ENCODE assay signal across 30 mouse cellular contexts in the genomic region with DNA sequence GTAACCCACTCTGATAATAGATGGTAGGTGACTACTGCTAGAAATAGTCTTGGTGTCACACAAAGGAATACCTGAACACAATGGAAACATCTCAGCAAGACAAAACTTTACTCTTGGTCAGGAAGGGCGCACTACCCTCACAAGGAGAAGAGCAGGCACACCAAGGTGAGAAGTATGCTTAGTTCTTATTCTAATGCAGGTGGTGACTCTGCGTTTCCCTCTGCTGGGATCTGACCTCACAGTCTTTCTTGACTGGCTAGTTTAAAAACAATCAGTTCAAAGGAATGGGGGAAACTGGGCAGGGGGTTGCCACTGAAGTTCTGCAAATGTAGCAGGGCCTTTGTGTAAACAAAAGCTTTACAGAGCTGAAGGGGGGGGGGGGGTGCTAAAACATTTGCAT. TPM values are rescaled to one million over a fixed set of nuclear protein-coding genes. Genes with fewer than 3 reads are reported as not detected.
DNase-seq lines count a peak whose midpoint lies in the region; ATAC-seq and TF ChIP-seq lines count a peak whose summit lies in the region.
"Had no signal": no experiment of that assay in that cellular context is flagged by ENCODE, and none has a peak within 500 bp of the region (broad histone marks: within the 10 kb centered on the region; RNA-seq: fewer than 3 reads in every experiment).

No protein-coding gene starts in this region.

- no peaks in the 10 kb centered on the region for H3K36me3 ChIP-seq in stomach, embryonic 14.5 days (ENCODE audit: control insufficient read depth, insufficient read depth, low read length)
- no peaks in the 10 kb centered on the region for H3K36me3 ChIP-seq in stomach, postnatal 0 days (ENCODE audit: control insufficient read depth, insufficient read depth, low read length)
- H3K36me3 ChIP-seq: embryonic facial prominence, embryonic 13.5 days; embryonic facial prominence, embryonic 15.5 days; forebrain, embryonic 10.5 days; forebrain, embryonic 12.5 days; G1E had no signal

- no peaks in the 10 kb centered on the region for H3K27me3 ChIP-seq in stomach, embryonic 14.5 days (ENCODE audit: control insufficient read depth, insufficient read depth, low read length)
- H3K27me3 ChIP-seq in stomach, postnatal 0 days (ENCODE audit: control insufficient read depth, insufficient read depth, low read length): no peaks in the 10 kb centered on the region
- H3K27me3 ChIP-seq: CH12.LX; embryonic facial prominence, embryonic 13.5 days; embryonic facial prominence, embryonic 15.5 days; forebrain, embryonic 12.5 days had no signal

- no peak overlapping the region for H3K4me3 ChIP-seq in stomach, embryonic 14.5 days (ENCODE audit: low read depth, low read length)
- no peak overlapping the region for H3K4me3 ChIP-seq in stomach, postnatal 0 days (ENCODE audit: low read depth, low read length)
- H3K4me3 ChIP-seq: embryonic facial prominence, embryonic 13.5 days; embryonic facial prominence, embryonic 15.5 days; erythroblast, embryonic 14.5 days; forebrain, embryonic 10.5 days; forebrain, embryonic 12.5 days had no signal

- H3K4me1 ChIP-seq in stomach, embryonic 14.5 days (ENCODE audit: control insufficient read depth, insufficient read depth, low read length): no peaks in the 10 kb centered on the region
- no peaks in the 10 kb centered on the region for H3K4me1 ChIP-seq in stomach, postnatal 0 days (replicated peaks; ENCODE audit: control insufficient read depth, insufficient read depth)
- H3K4me1 ChIP-seq: embryonic facial prominence, embryonic 13.5 days; embryonic facial prominence, embryonic 15.5 days; forebrain, embryonic 12.5 days had no signal

- no peak overlapping the region for H3K9ac ChIP-seq in stomach, embryonic 14.5 days (replicated peaks; ENCODE audit: low read depth, low read length)
- no peak overlapping the region for H3K9ac ChIP-seq in stomach, postnatal 0 days (ENCODE audit: low read length)
- H3K9ac ChIP-seq: embryonic facial prominence, embryonic 13.5 days; embryonic facial prominence, embryonic 15.5 days; forebrain, embryonic 12.5 days had no signal

- H3K4me2 ChIP-seq in stomach, embryonic 14.5 days (replicated peaks; ENCODE audit: low read depth, low read length): no peak overlapping the region
- H3K4me2 ChIP-seq in stomach, postnatal 0 days (replicated peaks; ENCODE audit: low read depth): no peak overlapping the region
- H3K4me2 ChIP-seq: embryonic facial prominence, embryonic 13.5 days; embryonic facial prominence, embryonic 15.5 days; forebrain, embryonic 12.5 days had no signal

- TF ChIP-seq CTCF in stomach, postnatal 0 days (IDR thresholded peaks at IDR 0.05; ENCODE audit: low read depth): no peak

- DNase-seq in stomach, postnatal 0 days (ENCODE audit: low spot score): no peak
- peak; percentile 97 for DNase-seq in ES-CJ7 (ENCODE audit: low read depth, low spot score)
- DNase-seq in R1 (ENCODE audit: low read depth, low spot score): peak; percentile 99
- peak; percentile 93 for DNase-seq in ZHBTc4 (ENCODE audit: low read depth, low spot score)
- no peak for DNase-seq in adrenal gland, postnatal 25 days
- no peak for DNase-seq in adrenal gland, postnatal 4 days (ENCODE audit: low spot score in 2 of 2)
- DNase-seq in right cerebral cortex, postnatal 36 days (ENCODE audit: low spot score in 2 of 2): no peak
- DNase-seq: adrenal gland, adult 2 months; adrenal gland, postnatal 10 days; adrenal gland, postnatal 36 days; B cell, adult 2 months; cerebellum, adult 11 months; cerebellum, adult 18-20 months; cerebellum, adult 8-10 months; cerebellum, adult 9-11 months; cerebellum, postnatal 14 days; cerebellum, postnatal 36 days; embryo, embryonic 11 days had no signal

- no peak for TF ChIP-seq EP300 in stomach, postnatal 0 days (optimal IDR thresholded peaks at IDR 0.05)

- H3K27ac ChIP-seq in stomach, embryonic 14.5 days (ENCODE audit: low read length): no peak overlapping the region
- H3K27ac ChIP-seq in stomach, postnatal 0 days (replicated peaks): no peak overlapping the region
- H3K27ac ChIP-seq: embryonic facial prominence, embryonic 13.5 days; embryonic facial prominence, embryonic 15.5 days; forebrain, embryonic 10.5 days; forebrain, embryonic 12.5 days had no signal

- H3K9me3 ChIP-seq in stomach, embryonic 14.5 days (ENCODE audit: control insufficient read depth, low read depth, low read length): no peaks in the 10 kb centered on the region
- H3K9me3 ChIP-seq in stomach, postnatal 0 days (ENCODE audit: control insufficient read depth, low read length): no peaks in the 10 kb centered on the region
- H3K9me3 ChIP-seq: embryonic facial prominence, embryonic 13.5 days; embryonic facial prominence, embryonic 15.5 days; forebrain, embryonic 12.5 days; G1E had no signal

- 27% methylated on average over 2 of the region's 2 CpGs for WGBS in stomach, embryonic 14.5 days
- WGBS in stomach, postnatal 0 days: 34% methylated on average over 2 of the region's 2 CpGs

- ATAC-seq in stomach, embryonic 14.5 days (ENCODE audit: insufficient number of reproducible peaks, insufficient read depth, low FRiP score, low read depth): peak; percentile 28; the same call in 1 of the 2 replicates
- no peak for ATAC-seq in stomach, postnatal 0 days (ENCODE audit: low FRiP score, low TSS enrichment)
- ATAC-seq: CD4-positive, CD25-positive, alpha-beta regulatory T cell, adult 4 months; forebrain, embryonic 14.5 days; forebrain, embryonic 16.5 days; Patski had no signal

RNA-seq across cellular contexts. Expression of gene Phc1, which starts 25.9 kb away (rescaled TPM):
- 23.4 and 25.9 TPM in 2 replicates for polyA plus RNA-seq in stomach, embryonic 14.5 days (2014; fragmentation: Nextera tagmentation; extraction: Ambion mirVana)
- polyA plus RNA-seq in stomach, postnatal 0 days (2015; fragmentation: Nextera tagmentation; extraction: Ambion mirVana): 5.3 and 6.1 TPM in 2 replicates
- 17.9 and 29.8 TPM in 2 replicates for total RNA-seq in adrenal gland, postnatal 25 days (2021)
- total RNA-seq in adrenal gland, postnatal 4 days (2021): 10 to 100 TPM; 41.8 to 43.9 TPM

RNA-seq across cellular contexts. Expression of gene M6pr, which starts 57.8 kb away (rescaled TPM):
- polyA plus RNA-seq in stomach, embryonic 14.5 days (2014; fragmentation: Nextera tagmentation; extraction: Ambion mirVana): 108 and 118 TPM in 2 replicates
- 103 and 111 TPM in 2 replicates for polyA plus RNA-seq in stomach, postnatal 0 days (2015; fragmentation: Nextera tagmentation; extraction: Ambion mirVana)
- total RNA-seq in adrenal gland, postnatal 25 days (2021): 159 and 168 TPM in 2 replicates
- 100 to 1,000 TPM; 138 to 140 TPM for total RNA-seq in adrenal gland, postnatal 4 days (2021)

Comparison
In these comparisons a context has a peak if more than half of its experiments do, and no peak if none do; other contexts are left out.
1. DNase-seq: peak in ES-CJ7 (single experiment), R1 (single experiment) and ZHBTc4 (single experiment); none in stomach, postnatal 0 days (single experiment), adrenal gland, postnatal 25 days (single experiment), adrenal gland, postnatal 4 days (0 of 2) and right cerebral cortex, postnatal 36 days (0 of 2).